Mouse (Mus musculus): ENCODE measurements around the gene Snap91.

Gene Snap91

GRCm38 (mm10) chr9:86745926-86746581 is 134.4 kb downstream of the Snap91 start:
- in situ Hi-C loops (cut with MboI, MseI) = loop anchor here (5.0 kb wide), 1 partner anchor 154 kb away; no protein-coding TSS in a partner anchor

- in situ Hi-C loops (cut with MboI, MseI) = no loop called here
Observed at GRCm38 (mm10) chr9:86744041-86744440, 136.4 kb downstream of the Snap91 start.

GRCm38 (mm10) chr9:86742959-86743911 is 137.2 kb downstream of the Snap91 start, which contains the start of gene Prss35:
TSS of gene Prss35 (plus strand) at chr9:86743649.
- in situ Hi-C loops (cut with MboI, MseI) = no loop called here

GRCm38 (mm10) chr9:86739971-86740370 is 140.5 kb downstream of the Snap91 start:
- in situ Hi-C loops (cut with MboI, MseI) = no loop called here

- in situ Hi-C loops (cut with MboI, MseI) = no loop called here
Observed at GRCm38 (mm10) chr9:86738801-86739200, 141.7 kb downstream of the Snap91 start.

- in situ Hi-C loops (cut with MboI, MseI) = no loop called here
Observed at GRCm38 (mm10) chr9:86738067-86738466, 142.4 kb downstream of the Snap91 start.

GRCm38 (mm10) chr9:86736991-86737390 is 143.5 kb downstream of the Snap91 start:
- in situ Hi-C loops (cut with MboI, MseI) = no loop called here

- in situ Hi-C loops (cut with MboI, MseI) = no loop called here
Observed at GRCm38 (mm10) chr9:86734795-86735194, 145.7 kb downstream of the Snap91 start.

GRCm38 (mm10) chr9:86734357-86734756 is 146.1 kb downstream of the Snap91 start:
- in situ Hi-C loops (cut with MboI, MseI) = no loop called here

- in situ Hi-C loops (cut with MboI, MseI) = no loop called here
Observed at GRCm38 (mm10) chr9:86729811-86730210, 150.6 kb downstream of the Snap91 start.

GRCm38 (mm10) chr9:86729084-86729483 is 151.4 kb downstream of the Snap91 start:
- in situ Hi-C loops (cut with MboI, MseI) = no loop called here

- in situ Hi-C loops (cut with MboI, MseI) = no loop called here
Observed at GRCm38 (mm10) chr9:86728214-86728814, 152.1 kb downstream of the Snap91 start.

- in situ Hi-C loops (cut with MboI, MseI) = no loop called here
Observed at GRCm38 (mm10) chr9:86726381-86726720, 154.1 kb downstream of the Snap91 start.

- in situ Hi-C loops (cut with MboI, MseI) = no loop called here
Observed at GRCm38 (mm10) chr9:86725604-86726380, 154.7 kb downstream of the Snap91 start.

- in situ Hi-C loops (cut with MboI, MseI) = no loop called here
Observed at GRCm38 (mm10) chr9:86725066-86725465, 155.4 kb downstream of the Snap91 start.

GRCm38 (mm10) chr9:86720794-86721193 is 159.7 kb downstream of the Snap91 start:
- in situ Hi-C loops (cut with MboI, MseI) = no loop called here

- in situ Hi-C loops (cut with MboI, MseI) = no loop called here
Observed at GRCm38 (mm10) chr9:86720227-86720626, 160.2 kb downstream of the Snap91 start.

GRCm38 (mm10) chr9:86717119-86717518 is 163.3 kb downstream of the Snap91 start:
- in situ Hi-C loops (cut with MboI, MseI) = no loop called here

GRCm38 (mm10) chr9:86716540-86716939 is 163.9 kb downstream of the Snap91 start:
- in situ Hi-C loops (cut with MboI, MseI) = no loop called here
